Mouse (Mus musculus) CD4-positive helper T cell, adult 2 months (primary cell): ENCODE results near the gene Prkn.

Experiments
- DNase-seq: peaks from one replicate; pipeline ENCODE4 v3.0.0-alpha.2; 2012; ENCODE audit warnings: low read depth, missing footprints, low spot score

The Prkn gene

DNA sequence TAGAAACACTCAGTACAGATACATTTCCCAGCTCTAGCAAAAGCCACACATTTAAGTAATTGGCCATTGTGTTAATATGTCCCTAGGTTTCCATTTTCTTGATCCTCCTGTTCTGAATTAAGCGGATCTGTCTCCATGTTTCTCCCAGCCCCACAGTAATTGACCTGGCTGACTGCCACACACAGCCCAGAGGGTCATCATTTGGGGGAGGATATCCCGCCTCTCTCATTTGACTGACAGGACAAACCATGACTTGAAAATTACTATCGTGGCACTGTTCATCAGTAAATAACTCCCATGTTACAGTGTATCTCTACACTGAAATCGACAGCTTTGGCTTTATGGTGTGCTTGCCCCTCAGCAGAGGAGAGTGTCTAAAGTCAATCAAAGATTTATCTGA is 146.9 kb downstream of the Prkn start:
- no peak for DNase-seq

DNA sequence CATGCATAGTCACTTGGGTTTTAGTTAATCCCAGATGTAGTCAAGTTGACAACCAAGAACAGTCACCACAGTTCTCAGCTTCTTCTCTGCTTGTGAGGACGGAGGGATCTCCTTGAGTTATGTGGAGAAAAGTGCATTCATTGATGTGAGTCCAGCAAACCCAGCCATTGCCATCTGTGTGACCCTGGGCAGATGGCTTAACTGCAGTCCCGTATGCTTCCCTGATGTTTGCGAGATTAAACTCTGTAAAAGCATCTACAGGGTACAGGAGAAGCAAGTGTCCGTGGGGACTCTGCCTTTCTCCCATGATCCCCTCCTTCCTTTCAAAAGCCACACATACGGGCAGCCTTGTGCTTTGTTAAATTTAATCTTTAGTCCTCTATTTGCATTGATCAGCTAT is 157.1 kb downstream of the Prkn start:
- DNase-seq, result no peak

DNA sequence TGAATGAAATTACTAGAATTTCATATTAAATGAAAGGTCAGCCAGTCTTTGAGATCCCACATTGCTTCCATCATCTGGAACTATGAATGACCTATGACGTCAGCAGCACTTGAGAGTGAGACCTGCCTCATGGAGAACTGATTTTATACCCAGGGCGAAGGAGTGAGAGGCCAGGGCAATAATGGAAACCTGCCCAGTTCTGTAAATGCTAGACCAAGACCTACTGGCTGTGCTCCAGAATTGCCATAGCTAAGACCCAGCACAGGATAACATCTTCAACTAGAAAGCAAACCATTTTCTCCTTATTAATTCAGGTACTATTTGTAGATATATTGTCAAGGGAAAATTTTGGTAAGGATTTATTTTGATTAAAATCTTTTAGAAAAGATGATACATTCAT is 183.2 kb downstream of the Prkn start:
- no peak for DNase-seq

DNA sequence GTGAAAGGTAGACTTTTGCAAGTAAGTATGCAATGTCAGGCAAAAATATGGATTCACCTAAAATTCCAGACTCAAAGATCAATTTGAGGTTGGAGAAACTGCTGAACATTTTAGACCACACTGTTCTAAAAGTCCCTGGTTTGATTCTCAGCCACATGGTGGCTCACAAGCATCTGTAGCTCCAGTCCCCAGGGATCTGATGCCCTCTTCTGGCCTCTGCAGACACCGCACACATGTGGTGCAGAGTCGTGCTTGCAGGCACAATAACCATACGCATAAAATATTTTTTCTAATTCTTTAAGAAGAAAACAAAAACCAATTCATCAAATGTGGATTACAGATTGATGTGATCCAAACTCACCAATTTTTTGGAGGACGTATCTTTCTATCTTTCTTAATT is 189.2 kb downstream of the Prkn start:
- DNase-seq, result no peak

DNA sequence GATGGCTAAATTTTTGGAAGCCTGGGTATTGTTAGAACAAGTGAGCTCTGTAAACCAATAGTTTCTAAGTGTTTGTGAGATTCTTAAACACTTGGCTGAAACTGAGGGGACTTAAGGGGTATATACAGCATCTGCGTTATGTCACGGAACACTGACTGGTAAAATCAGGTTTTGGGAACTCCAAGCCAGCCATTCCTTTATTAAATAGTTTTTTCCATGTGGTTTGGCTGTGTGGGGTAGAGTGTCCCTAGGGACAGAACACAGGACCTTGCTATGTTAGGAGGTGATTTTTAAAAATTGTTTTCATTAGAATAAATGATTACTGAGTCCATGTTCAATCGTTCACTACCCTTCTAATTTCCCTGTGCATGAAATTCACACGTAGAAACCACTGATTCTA is 190.8 kb downstream of the Prkn start:
- DNase-seq, result no peak

DNA sequence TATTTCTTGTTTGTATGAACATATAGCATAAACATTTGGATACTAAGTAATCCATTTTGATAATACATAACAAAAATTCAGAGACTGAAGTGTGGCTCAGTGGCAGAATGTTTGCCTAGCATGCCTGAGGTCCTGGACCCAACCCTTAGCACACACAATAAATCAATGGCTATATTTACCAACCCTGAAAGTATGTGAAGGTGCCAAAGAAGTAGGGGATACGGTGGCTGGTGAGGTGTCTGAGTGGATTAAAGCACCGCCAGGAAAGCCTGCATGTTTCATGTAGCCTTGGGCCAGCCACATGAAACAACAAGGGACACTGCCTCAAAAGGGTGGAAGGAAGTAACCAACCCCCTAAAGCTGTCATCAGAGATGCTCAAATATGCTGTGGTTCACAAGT is 192.2 kb downstream of the Prkn start:
- no peak for DNase-seq

DNA sequence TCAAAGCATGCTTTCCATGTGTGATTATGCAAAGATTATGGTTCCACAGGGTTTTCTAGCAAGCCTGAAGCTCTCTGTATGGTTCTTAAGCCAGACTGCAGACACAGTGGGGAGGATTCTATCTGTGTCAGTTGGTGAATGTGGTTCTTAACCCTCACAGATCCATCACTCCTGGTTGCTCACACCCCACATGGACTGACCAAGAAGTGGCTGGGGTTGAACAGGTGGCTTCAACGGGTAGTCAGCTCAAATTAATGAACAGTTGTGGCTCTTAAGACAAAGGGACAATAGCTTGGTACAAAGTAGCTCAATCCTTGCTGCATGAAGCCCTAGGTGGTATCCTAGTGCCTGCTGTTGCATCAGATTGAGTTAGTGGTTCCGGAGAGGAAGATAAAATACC is 193.4 kb downstream of the Prkn start:
- no peak for DNase-seq

DNA sequence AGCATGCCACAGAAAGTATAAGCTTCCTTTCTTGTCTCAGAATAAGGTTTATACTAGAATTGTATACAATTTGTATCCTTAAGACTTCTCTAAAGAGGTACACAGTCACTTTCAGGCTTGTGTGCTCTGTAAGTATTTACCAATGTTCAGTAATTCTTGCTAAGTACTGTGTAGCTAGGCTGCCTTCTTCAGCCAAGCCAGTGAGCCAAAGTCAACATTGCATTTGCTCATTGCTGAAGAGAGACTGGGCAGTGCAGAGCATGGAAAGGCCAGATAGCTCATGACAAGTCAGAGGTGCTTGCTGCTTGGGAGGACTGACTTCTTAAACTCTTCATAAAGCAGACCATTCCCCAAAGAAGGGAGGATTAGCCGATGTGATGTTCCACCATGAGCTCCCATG is 198.1 kb downstream of the Prkn start:
- DNase-seq, result no peak

DNA sequence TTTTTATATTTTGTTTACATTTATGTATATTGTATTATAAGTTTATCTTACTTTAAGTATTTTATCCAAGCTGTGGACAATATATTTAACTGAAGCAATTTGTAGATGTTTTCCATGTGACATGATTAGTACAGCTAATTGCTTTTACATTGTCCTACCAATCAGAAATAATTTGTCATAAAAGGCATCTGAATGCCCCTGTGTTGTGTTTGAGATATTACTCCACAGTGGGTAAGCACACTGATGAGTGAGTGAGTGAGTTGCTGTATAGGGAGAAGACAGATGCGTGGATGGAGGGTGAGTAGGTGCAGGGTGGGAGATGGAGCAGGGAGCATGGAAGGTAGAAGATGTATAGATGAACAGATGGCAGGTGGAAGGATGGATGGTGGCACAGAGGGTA is 218.8 kb downstream of the Prkn start:
- DNase-seq, result no peak

DNA sequence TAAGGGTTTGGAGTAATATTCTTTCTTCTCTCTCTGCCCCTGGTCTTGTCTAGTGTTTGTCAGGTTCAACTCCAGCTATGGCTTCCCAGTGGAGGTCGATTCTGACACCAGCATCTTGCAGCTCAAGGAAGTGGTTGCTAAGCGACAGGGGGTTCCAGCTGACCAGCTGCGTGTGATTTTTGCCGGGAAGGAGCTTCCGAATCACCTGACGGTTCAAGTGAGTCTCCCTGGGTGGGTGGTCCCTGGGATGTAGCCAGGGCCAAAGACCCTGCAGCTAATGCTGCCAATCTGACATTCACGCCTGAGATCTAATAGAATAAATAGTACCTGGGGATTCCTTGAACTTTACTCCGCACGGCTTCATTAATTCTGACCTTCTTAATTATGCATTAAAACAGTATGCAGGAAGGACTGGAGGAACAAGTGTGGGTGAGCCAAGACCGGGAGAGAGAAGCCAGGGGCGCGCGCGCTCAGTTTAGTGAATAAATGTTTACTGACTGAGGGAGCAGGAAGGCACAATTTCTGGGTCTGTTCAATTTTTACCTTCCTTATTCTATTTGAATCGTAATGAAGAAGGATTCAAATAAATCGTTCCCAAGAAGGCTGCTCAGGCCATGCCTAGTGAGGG is 227.0 kb downstream of the Prkn start:
- no peak for DNase-seq

DNA sequence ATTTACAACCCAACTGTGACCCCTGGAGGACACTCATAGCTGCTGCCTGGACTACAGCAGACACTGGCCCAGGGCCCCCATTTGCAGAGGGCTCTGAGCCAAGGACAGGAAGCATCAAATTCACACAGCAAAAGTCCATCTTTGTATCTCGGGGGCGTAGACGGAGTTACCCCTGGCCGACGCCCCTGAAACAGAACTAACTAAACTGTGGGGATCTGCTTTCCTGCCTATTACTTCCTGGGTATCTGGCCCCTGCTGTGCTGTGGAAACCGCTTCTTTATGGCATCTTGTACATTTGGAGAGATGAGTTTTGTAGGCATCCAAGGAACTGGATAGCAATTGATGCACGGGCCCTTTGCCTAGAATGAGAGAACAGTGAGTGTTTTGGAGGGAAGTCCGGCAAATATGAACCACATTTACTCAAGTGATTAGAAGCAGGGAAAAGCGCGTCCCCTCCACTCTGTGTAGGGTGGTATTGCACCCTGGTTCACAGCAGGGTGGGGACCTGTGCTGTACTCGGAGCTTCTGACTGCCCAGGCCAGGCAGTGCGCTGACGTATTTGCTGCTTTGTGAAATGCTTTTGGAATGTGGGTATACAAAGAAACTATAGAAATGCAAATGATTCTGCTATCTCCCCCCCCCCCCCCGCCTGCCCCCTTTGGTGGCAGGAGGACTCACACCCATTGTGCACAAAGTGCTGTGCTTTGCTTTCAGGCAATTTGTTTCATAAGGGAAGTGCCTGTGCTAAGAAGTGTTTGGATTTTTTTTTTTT is 227.7 kb downstream of the Prkn start:
- no peak for DNase-seq

DNA sequence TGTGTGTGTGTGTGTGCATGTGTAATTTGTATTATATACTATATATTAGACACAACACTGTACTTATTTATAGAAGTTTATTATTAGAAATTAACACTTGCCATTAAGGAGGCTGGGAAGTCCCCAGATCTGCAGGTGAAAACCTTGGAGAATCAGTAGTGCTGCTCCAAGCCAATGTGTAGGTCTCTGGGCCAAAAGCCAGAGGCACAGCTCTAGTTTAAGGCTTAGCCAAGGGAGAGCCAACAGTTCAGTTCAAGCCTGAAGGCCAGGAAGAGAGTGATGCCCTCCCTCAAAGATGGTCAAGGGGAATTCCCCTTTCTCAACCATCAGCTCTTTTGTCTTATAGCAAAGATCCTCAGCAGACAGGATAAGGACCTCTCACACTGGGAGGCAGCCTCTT is 230.8 kb downstream of the Prkn start:
- no peak for DNase-seq

DNA sequence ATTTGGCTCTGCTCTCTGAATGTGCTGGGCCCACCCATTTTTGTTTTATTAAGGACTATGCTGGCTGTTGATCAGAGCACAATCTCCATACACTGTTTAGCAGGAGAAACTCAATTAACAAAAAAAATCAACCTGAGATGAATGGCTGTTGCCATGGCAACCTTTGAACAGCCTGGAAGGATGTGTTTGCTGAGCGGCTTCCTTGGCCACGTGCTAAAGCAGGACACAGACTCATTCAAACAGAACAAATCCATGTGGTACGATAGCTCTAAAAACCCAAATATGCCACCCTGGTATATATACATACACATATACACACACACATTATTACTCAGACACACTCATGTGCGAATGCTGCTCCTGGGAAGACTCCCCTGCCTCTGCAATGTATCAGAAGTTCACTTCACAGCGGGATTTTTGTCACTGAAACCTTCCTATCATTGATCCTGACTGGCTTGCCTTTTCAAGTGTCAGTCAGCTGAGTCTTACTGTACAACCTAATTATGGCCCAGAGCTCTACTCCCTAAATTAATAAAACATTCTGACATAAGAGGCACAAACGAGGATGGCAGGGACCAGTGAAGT is 236.2 kb downstream of the Prkn start:
- no peak for DNase-seq

DNA sequence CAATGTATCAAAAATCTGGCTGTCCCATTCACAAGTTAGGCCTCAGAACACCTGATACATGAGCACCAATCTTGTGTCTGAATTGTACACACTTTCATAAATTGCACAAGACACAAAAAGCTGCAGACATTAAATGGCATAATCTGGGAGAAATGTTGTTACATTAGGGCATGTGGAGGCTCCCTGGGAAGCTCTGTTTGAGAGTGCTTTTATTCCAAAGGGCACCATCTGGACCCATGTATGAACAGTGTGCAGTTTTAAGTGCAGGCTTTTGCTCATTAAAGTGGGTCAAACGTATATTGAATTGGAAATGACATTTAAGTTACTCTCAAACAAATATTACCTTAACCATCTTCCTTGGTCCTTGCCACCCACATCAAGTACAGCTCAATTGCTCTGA is 246.3 kb downstream of the Prkn start:
- DNase-seq, result no peak

DNA sequence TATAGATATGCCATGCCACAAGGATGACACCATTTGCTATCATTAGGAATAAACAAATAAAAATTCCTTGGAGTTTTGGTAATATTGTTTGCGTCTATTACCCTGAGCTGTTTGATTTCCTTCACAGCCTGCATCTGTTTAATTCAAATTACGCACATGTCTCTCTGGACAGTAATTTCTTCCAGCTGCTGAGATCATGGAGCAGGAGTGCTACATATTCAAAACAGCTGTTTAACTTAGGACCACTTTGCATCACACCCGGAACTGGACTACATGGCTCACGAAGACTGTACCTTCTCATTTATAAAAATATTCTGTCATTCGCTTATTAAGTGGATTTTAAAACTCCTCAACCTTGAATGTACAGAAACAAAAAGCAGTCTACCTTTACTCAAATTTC is 246.9 kb downstream of the Prkn start:
- no peak for DNase-seq

DNA sequence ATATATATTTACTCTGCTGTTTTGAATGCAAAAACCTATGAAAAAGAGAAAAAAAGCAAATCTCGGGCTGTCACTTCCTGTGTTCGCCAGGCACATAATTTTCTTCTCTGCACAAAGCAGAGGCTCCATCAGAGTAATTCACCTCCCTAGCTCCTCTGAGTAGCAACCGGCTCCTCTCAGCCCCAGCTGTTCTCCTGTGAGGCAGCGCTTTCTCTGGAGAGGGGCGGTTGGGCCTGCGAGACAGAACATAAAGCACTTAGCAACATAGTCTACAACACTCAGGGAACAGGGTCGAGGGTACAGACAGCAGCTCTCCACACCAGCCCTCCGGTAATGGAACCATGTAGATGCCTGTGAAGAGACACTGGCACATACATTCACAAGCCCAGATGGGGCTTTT is 247.6 kb downstream of the Prkn start:
- no peak for DNase-seq

DNA sequence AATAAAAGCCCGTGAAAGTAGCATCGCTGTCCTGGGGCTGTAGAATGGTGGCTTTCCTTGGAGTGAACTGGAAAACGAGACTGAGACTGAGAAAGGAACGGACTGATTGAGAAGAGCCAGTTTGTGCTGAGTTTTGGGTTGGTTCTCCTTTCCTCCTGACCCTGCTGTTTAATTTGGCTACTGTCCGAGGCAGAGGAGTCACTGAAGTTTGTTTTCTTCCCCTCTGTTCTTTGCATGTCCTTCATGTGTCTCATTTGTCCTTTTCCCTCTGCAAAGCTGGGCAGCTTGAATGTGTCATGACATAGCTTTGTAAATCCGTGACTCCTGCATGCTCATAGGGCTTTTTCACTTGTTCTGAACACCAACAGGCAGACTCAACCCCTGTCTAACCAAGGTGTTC is 249.2 kb downstream of the Prkn start:
- no peak for DNase-seq

DNA sequence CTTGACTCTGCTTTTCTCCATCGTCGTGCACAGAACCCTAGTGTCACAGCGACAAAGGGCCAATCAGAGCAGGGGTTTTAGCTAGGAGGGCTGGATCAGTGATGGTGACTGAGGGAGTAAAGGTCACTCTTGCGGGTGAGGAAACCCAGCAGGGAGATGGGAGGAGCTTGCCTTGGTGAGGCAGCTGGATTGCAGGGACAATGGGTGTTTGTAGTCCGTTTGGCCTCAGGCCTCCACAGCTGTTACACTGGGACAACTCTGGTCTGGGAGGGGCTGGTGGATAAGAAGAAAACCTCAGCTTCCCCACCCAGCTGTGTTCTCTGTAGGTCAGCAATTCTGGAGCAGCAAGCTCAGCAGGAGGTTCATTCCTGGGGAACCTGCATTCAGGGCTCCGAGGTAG is 252.7 kb downstream of the Prkn start:
- DNase-seq, result no peak

DNA sequence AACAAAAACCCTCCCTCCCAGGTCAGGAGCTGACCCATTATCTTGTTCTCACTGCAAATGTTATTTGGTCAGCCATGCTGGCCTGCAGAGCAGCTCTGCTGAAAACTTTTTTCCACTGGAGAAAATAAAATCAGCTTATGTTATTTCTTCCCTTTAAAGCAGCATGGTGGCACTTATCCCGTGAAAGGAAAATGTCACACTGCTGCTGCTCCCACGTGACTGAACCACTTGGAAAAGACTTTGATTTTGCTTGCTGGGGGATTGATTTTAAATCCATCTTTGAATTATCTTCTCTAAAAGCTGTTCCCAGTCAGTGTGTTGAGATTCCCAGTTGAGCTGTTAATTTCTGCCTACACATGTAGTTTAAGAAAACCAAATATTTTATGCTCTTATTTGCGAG is 253.1 kb downstream of the Prkn start:
- no peak for DNase-seq

DNA sequence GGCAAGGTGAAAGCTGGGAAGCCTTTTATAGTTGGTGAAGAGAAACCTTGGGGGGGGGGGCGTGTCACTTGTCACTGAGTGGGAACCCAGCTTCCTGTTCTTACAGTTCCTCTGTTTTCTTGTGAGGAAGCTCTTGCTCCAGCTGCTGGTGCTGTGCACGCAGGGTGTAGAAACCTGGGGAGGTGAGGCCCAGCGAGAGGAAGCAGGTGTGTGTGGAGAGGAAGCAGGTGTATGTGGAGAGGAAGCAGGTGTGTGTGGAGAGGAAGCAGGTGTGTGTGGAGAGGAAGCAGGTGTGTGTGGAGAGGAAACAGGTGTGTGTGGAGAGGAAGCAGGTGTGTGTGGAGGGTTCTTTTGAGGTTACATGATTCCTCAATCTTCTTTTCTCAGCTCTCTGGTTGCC is 266.8 kb downstream of the Prkn start:
- DNase-seq, result no peak

DNA sequence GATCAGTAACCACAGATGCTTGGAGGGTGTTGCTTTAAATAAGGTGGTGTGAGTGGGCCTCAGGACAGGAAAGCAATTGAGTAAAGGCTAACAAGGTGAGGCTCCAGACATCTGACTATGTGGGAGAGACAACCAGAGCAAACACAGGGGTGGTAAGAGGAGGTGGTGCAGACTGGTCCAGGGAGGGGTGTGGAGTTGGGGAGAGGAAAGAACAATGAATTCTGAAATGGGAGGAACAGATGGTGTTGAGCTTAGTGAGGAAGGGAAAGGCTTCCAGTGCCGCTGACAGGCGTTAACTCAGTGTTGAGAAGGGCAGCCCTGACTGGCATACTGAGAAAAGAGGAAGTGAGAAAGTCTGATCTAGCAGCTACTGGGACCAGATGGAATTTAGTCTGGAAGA is 267.7 kb downstream of the Prkn start:
- no peak for DNase-seq

DNA sequence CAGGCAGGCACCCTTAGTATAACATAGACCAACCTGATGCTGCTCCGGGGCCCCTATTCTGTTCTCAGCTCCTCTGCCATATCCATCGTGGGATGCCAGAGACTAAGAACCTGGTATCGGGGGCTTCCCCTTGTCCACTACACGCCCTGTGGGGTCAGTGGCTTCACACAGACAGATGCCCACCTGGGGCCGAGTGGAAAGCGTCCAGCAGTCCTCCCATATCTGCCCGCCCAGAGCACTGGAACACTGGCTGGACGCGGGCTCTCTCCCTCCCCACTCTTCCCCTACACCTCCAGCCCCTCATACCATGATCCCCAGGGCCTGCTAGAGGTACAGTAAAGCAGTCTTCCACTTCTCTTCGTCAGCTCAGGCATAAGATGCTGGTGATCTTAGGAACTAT is 277.3 kb downstream of the Prkn start:
- no peak for DNase-seq

DNA sequence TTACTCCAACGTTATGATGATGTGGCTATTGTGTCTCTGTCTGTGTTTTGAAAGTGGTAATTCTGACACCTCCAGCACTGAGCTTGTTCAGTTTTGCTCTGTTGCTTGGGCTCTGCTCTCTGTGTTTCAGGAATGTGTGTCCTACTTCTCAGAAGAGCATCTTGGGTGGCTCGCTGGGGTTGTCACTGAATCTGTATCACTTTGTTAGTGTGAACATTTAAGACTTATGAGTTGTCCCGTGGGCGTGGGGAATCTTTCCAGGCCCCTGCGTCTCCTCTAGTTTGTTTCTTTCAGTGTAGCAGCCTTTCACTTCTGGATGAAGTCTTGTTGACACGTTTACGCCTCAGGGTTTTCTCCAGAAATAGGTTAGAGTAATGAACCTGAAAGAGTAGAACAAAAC is 283.9 kb downstream of the Prkn start:
- DNase-seq, result no peak
